In the genomic region with DNA sequence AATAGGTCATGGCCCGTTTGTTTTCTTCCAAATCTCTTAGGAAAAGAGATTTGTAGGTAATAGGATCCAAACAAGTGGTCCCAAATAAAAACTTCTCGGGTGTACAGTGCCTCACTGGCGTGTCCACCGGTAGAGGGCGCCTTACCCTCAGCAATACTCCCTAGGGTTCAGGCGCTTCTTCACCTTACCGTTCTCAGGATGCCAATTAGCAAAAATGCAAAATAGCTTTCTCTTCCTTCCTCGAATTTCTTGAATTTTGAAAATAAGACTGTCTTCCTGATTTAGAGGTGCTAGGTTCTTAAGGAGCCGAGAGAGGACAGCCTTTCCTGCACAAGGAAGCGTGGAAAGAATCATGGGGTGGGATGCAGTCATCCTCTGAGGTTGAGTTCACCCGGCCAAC, we compare ENCODE assay signal across 8 mouse cellular contexts.
DNase-seq lines count a peak whose midpoint lies in the region; ATAC-seq and TF ChIP-seq lines count a peak whose summit lies in the region.

No protein-coding gene starts in this region.

- no peak overlapping the region for H3K27ac ChIP-seq in embryonic facial prominence, embryonic 11.5 days (replicated peaks; ENCODE audit: low read depth, low read length)
- no peak overlapping the region for H3K27ac ChIP-seq in heart, postnatal 0 days (ENCODE audit: low read depth)
- no peak overlapping the region for H3K27ac ChIP-seq in layer of hippocampus, adult 2 months

- no peaks in the 10 kb centered on the region for H3K27me3 ChIP-seq in E14TG2a.4 (ENCODE audit: insufficient read depth, low read length)
- no peaks in the 10 kb centered on the region for H3K27me3 ChIP-seq in embryonic facial prominence, embryonic 11.5 days (ENCODE audit: control insufficient read depth, insufficient read depth, low read length)
- peaks cover 17% of the 10 kb centered on the region; the same call in 1 of the 2 replicates for H3K27me3 ChIP-seq in heart, postnatal 0 days (ENCODE audit: control insufficient read depth, insufficient read depth, low read length)

- TF ChIP-seq CTCF in E14TG2a.4 (conservative IDR thresholded peaks at IDR 0.05; ENCODE audit: low read length): peak; percentile 87
- peak; percentile 90 for TF ChIP-seq CTCF in heart, postnatal 0 days (IDR thresholded peaks at IDR 0.05; ENCODE audit: low read depth)
- TF ChIP-seq CTCF in layer of hippocampus, adult 2 months (conservative IDR thresholded peaks at IDR 0.05): peak; percentile 99

- WGBS in embryonic facial prominence, embryonic 11.5 days: 17% methylated on average over 11 of the region's 11 CpGs
- 14% methylated on average over 11 of the region's 11 CpGs for WGBS in heart, postnatal 0 days

- TF ChIP-seq EP300 in heart, postnatal 0 days (IDR thresholded peaks at IDR 0.05; ENCODE audit: low read depth): no peak

- peaks cover 18% of the 10 kb centered on the region for H3K9me3 ChIP-seq in E14TG2a.4 (ENCODE audit: low read length)
- no peaks in the 10 kb centered on the region for H3K9me3 ChIP-seq in embryonic facial prominence, embryonic 11.5 days (replicated peaks; ENCODE audit: control insufficient read depth, low read length)
- no peaks in the 10 kb centered on the region for H3K9me3 ChIP-seq in heart, postnatal 0 days (replicated peaks; ENCODE audit: control insufficient read depth, low read length)

- ATAC-seq in embryonic facial prominence, embryonic 11.5 days (replicated peaks; ENCODE audit: insufficient number of reproducible peaks, low FRiP score, low TSS enrichment, low read depth): no peak
- no peak for ATAC-seq in heart, postnatal 0 days (ENCODE audit: insufficient read depth, low read depth)

- DNase-seq in adrenal gland, postnatal 25 days: peak; percentile 83
- peak; percentile 80 for DNase-seq in embryonic facial prominence, embryonic 11.5 days (ENCODE audit: low spot score)
- peak; percentile 55 for DNase-seq in heart, postnatal 0 days (ENCODE audit: low spot score)
- peak; percentile 48 to 86 for DNase-seq in layer of hippocampus, adult 2 months (ENCODE audit: low spot score in 2 of 2)
- peak; percentile 80 for DNase-seq in lung, postnatal 10 days
- peak; percentile 53 for DNase-seq in retina, postnatal 7 days (ENCODE audit: low read depth, low spot score)
- DNase-seq in urinary bladder, postnatal 25 days (ENCODE audit: low spot score): peak; percentile 75

- no peaks in the 10 kb centered on the region for H3K4me1 ChIP-seq in E14TG2a.4 (replicated peaks; ENCODE audit: low read depth, low read length)
- no peaks in the 10 kb centered on the region for H3K4me1 ChIP-seq in embryonic facial prominence, embryonic 11.5 days (ENCODE audit: control insufficient read depth, insufficient read depth, low read length)
- H3K4me1 ChIP-seq in heart, postnatal 0 days (ENCODE audit: control insufficient read depth, insufficient read depth): no peaks in the 10 kb centered on the region

- no peak overlapping the region for H3K4me3 ChIP-seq in E14TG2a.4 (replicated peaks; ENCODE audit: low read length)
- no peak overlapping the region for H3K4me3 ChIP-seq in embryonic facial prominence, embryonic 11.5 days (ENCODE audit: low read depth, low read length)
- H3K4me3 ChIP-seq in heart, postnatal 0 days (ENCODE audit: low read depth, low read length): no peak overlapping the region
- no peak overlapping the region for H3K4me3 ChIP-seq in layer of hippocampus, adult 2 months

- H3K4me2 ChIP-seq in embryonic facial prominence, embryonic 11.5 days (ENCODE audit: low read depth, low read length): no peak overlapping the region
- no peak overlapping the region for H3K4me2 ChIP-seq in heart, postnatal 0 days (ENCODE audit: low read depth, low read length)

- no peak overlapping the region for H3K9ac ChIP-seq in embryonic facial prominence, embryonic 11.5 days (replicated peaks; ENCODE audit: low read length)
- no peak overlapping the region for H3K9ac ChIP-seq in heart, postnatal 0 days (replicated peaks; ENCODE audit: low read depth, low read length)

- no peaks in the 10 kb centered on the region for H3K36me3 ChIP-seq in E14TG2a.4 (ENCODE audit: insufficient read depth, low read length)
- no peaks in the 10 kb centered on the region for H3K36me3 ChIP-seq in embryonic facial prominence, embryonic 11.5 days (replicated peaks; ENCODE audit: control insufficient read depth, insufficient read depth, low read depth, low read length)
- H3K36me3 ChIP-seq in heart, postnatal 0 days (replicated peaks; ENCODE audit: control insufficient read depth, insufficient read depth, low read length): no peaks in the 10 kb centered on the region
